Mouse (Mus musculus): ENCODE data around the gene Tmf1.

GRCm38 (mm10) chr6:97204952-97205351 is 26.0 kb upstream of the Tmf1 start:
- TF ChIP-seq CTCF (IDR thresholded peaks at IDR 0.05; ENCODE audit: low read depth, low read length) (no peak), POLR2A (IDR thresholded peaks at IDR 0.05; ENCODE audit: extremely low read depth, insufficient read depth, low read length) (no peak)

All from liver, adult 2 months (tissue).